Mouse (Mus musculus) intestine, embryonic 16.5 days (tissue): ENCODE data around the gene Olfr1256. TPM values are rescaled to one million over a fixed set of nuclear protein-coding genes. Genes with fewer than 3 reads are reported as not detected.

Experiments
- polyA plus RNA-seq: library from polyadenylated mRNA; unstranded; fragments of >200 nt; fragmentation: Nextera tagmentation; extraction: Ambion mirVana; gene quantifications from 2 replicates; pipeline ENCODE4 v1.2.1, GENCODE M21; 2015

The Olfr1256 gene
- polyA plus RNA-seq, 1 experiment from 2014 or later = not detected

Other genes starting within 250 kb of the Olfr1256 start
- gene Olfr1246, start 248.4 kb downstream of the Olfr1256 start, polyA plus RNA-seq = not detected in 2 replicates
- gene Olfr1247, start 227.4 kb downstream of the Olfr1256 start, polyA plus RNA-seq = not detected in 2 replicates
- not detected in 2 replicates for gene Olfr1248, start 223.3 kb downstream of the Olfr1256 start, polyA plus RNA-seq
- not detected in 2 replicates for gene Olfr1249, start 206.6 kb downstream of the Olfr1256 start, polyA plus RNA-seq
- not detected in 2 replicates for gene Olfr1250, start 180.1 kb downstream of the Olfr1256 start, polyA plus RNA-seq
- gene Olfr1251, start 169.6 kb downstream of the Olfr1256 start, polyA plus RNA-seq = not detected in 2 replicates
- not detected in 2 replicates for gene Olfr1252, start 116.5 kb downstream of the Olfr1256 start, polyA plus RNA-seq
- gene Olfr1253, start 84.5 kb downstream of the Olfr1256 start, polyA plus RNA-seq = not detected in 2 replicates
- not detected in 2 replicates for gene Olfr1254, start 47.9 kb downstream of the Olfr1256 start, polyA plus RNA-seq
- not detected in 2 replicates for gene Olfr1255, start 29.5 kb downstream of the Olfr1256 start, polyA plus RNA-seq
- not detected in 2 replicates for gene Olfr48, start 6.7 kb upstream of the Olfr1256 start, polyA plus RNA-seq
- gene Olfr1257, start 36.9 kb upstream of the Olfr1256 start, polyA plus RNA-seq = not detected in 2 replicates
- gene Olfr1258, start 85.8 kb upstream of the Olfr1256 start, polyA plus RNA-seq = not detected in 2 replicates
- gene Olfr1259, start 107.1 kb upstream of the Olfr1256 start, polyA plus RNA-seq = not detected in 2 replicates
- gene Olfr1260, start 132.8 kb upstream of the Olfr1256 start, polyA plus RNA-seq = not detected in 2 replicates
- gene Olfr1261, start 149.7 kb upstream of the Olfr1256 start, polyA plus RNA-seq = not detected in 2 replicates
- not detected in 2 replicates for gene Olfr1262, start 158.6 kb upstream of the Olfr1256 start, polyA plus RNA-seq
- gene Olfr1263, start 170.6 kb upstream of the Olfr1256 start, polyA plus RNA-seq = not detected in 2 replicates
- gene Olfr1264, start 184.0 kb upstream of the Olfr1256 start, polyA plus RNA-seq = not detected in 2 replicates
- not detected in 2 replicates for gene Olfr1265, start 193.8 kb upstream of the Olfr1256 start, polyA plus RNA-seq
- not detected in 2 replicates for gene Olfr140, start 222.0 kb upstream of the Olfr1256 start, polyA plus RNA-seq